Mouse (Mus musculus): ENCODE measurements around the gene Spem1.

- TF ChIP-seq CTCF (IDR thresholded peaks at IDR 0.05; ENCODE audit: extremely low read depth, insufficient read length, insufficient replicate concordance, low read depth, low read length) (no peak), POLR2A (IDR thresholded peaks at IDR 0.05; ENCODE audit: low read depth, low read length) (no peak)
Measured at GRCm38 (mm10) chr11:69804972-69805909, 16.7 kb downstream of the Spem1 start, which contains the start of gene Tmem102.
